Mouse (Mus musculus): ENCODE measurements at regions not wholly inside any gene's neighbourhood (a gene's known extent, or its start where the extent isn't known, plus 50 kb on each side); places are given as distances from the start of the nearest gene placed in this dataset.

DNA sequence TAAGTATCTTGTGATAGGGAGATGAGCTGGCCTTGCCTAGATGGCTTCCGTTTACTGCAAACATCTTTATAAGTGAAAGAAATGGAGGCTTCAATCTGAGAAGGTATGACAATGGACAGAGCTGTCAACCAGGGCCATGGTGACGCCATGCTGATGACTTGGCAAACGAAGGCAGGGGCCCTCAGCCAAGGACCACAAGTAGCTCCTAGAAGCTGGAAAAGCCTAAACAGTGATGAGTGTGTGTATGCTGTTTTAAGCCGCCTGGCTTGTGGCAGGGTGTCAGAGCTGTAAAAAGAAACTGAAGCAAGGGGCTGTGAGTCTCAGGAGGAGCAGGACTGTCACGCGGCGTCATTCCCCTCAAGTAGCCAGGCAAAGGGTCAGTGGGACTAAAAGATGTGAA is 116.4 kb upstream of the Top1 start:
- no peak for TF ChIP-seq POLR2A (IDR thresholded peaks at IDR 0.05; ENCODE audit: borderline replicate concordance, extremely low read depth, insufficient read depth, insufficient read length)
- Histone ChIP-seq H3K36me3 (ENCODE audit: control insufficient read depth, insufficient read depth, low read length) (no peaks in the 10 kb centered on the region), H3K4me1 (ENCODE audit: control insufficient read depth, insufficient read depth, low read length) (peaks cover 10% of the 10 kb centered on the region), H3K4me3 (replicated peaks; ENCODE audit: low read length) (no peak overlapping the region), H3K9ac (ENCODE audit: low read depth, low read length, severe bottlenecking) (no peak overlapping the region), H3K9me3 (ENCODE audit: control insufficient read depth, low read length) (no peaks in the 10 kb centered on the region), H3K27me3 (ENCODE audit: control insufficient read depth, insufficient read depth, low read length) (no peaks in the 10 kb centered on the region), H3K27ac (replicated peaks; ENCODE audit: low read depth, low read length) (no peak overlapping the region), H3K4me2 (replicated peaks; ENCODE audit: low read depth, low read length, severe bottlenecking) (no peak overlapping the region)
- 59% methylated on average over 7 of the region's 7 CpGs for WGBS
- ATAC-seq (ENCODE audit: low FRiP score, low read depth): no peak
- no peak for DNase-seq (ENCODE audit: low spot score)

DNA sequence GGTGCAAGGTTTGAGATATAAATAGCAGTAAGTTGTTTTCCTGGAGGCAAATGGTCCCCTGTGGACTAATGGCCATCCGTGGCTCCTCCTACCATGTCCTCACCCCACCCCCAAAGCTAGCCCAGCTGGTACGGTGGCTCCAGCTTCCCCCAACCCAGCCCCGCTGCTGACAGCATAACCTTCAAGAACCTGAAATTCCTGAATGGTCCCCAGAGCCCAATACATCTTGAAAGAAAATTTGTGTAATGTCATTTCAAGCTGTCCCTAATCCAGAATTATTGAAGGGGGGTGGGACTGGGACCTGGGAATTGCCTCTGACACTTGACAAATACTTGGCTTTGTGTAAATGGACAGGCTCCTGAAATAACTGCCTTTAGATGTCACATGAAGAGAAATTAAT is 115.3 kb upstream of the Top1 start:
- Histone ChIP-seq H3K9ac (ENCODE audit: low read depth, low read length, severe bottlenecking) (no peak overlapping the region), H3K4me2 (replicated peaks; ENCODE audit: low read depth, low read length, severe bottlenecking) (no peak overlapping the region), H3K27me3 (ENCODE audit: control insufficient read depth, insufficient read depth, low read length) (no peaks in the 10 kb centered on the region), H3K9me3 (ENCODE audit: control insufficient read depth, low read length) (no peaks in the 10 kb centered on the region), H3K4me1 (ENCODE audit: control insufficient read depth, insufficient read depth, low read length) (peaks cover 10% of the 10 kb centered on the region), H3K27ac (replicated peaks; ENCODE audit: low read depth, low read length) (no peak overlapping the region), H3K36me3 (ENCODE audit: control insufficient read depth, insufficient read depth, low read length) (no peaks in the 10 kb centered on the region), H3K4me3 (replicated peaks; ENCODE audit: low read length) (no peak overlapping the region)
- ATAC-seq (ENCODE audit: low FRiP score, low read depth) (peak; percentile 41; the same call in 1 of the 2 replicates), DNase-seq (ENCODE audit: low spot score) (peak; percentile 41)
- no peak for TF ChIP-seq POLR2A (IDR thresholded peaks at IDR 0.05; ENCODE audit: borderline replicate concordance, extremely low read depth, insufficient read depth, insufficient read length)
- 15% methylated on average over 3 of the region's 3 CpGs for WGBS

- no peak for TF ChIP-seq POLR2A (IDR thresholded peaks at IDR 0.05; ENCODE audit: borderline replicate concordance, extremely low read depth, insufficient read depth, insufficient read length)
- H3K9me3 ChIP-seq (ENCODE audit: control insufficient read depth, low read length): no peaks in the 10 kb centered on the region
- no peaks in the 10 kb centered on the region for H3K4me1 ChIP-seq (ENCODE audit: control insufficient read depth, insufficient read depth, low read length)
- H3K9ac ChIP-seq (ENCODE audit: low read depth, low read length, severe bottlenecking): no peak overlapping the region
- 28% methylated on average over 8 of the region's 8 CpGs for WGBS
- DNase-seq (ENCODE audit: low spot score) (no peak), ATAC-seq (ENCODE audit: low FRiP score, low read depth) (no peak)
- no peaks in the 10 kb centered on the region for H3K36me3 ChIP-seq (ENCODE audit: control insufficient read depth, insufficient read depth, low read length)
- no peak overlapping the region for H3K4me3 ChIP-seq (replicated peaks; ENCODE audit: low read length)
- no peak overlapping the region for H3K4me2 ChIP-seq (replicated peaks; ENCODE audit: low read depth, low read length, severe bottlenecking)
- no peaks in the 10 kb centered on the region for H3K27me3 ChIP-seq (ENCODE audit: control insufficient read depth, insufficient read depth, low read length)
- H3K27ac ChIP-seq (replicated peaks; ENCODE audit: low read depth, low read length): no peak overlapping the region
Observed at GRCm38 (mm10) chr2:160537319-160537719, 108.4 kb upstream of the Top1 start.

- DNase-seq (ENCODE audit: low spot score) (no peak), ATAC-seq (ENCODE audit: low FRiP score, low read depth) (no peak)
- H3K4me1 ChIP-seq (ENCODE audit: control insufficient read depth, insufficient read depth, low read length): no peaks in the 10 kb centered on the region; the same call in 1 of the 2 replicates
- H3K4me3 ChIP-seq (replicated peaks; ENCODE audit: low read length): no peak overlapping the region
- TF ChIP-seq POLR2A (IDR thresholded peaks at IDR 0.05; ENCODE audit: borderline replicate concordance, extremely low read depth, insufficient read depth, insufficient read length): no peak
- H3K9ac ChIP-seq (ENCODE audit: low read depth, low read length, severe bottlenecking): no peak overlapping the region
- WGBS: 11% methylated on average over 4 of the region's 4 CpGs
- no peak overlapping the region for H3K27ac ChIP-seq (replicated peaks; ENCODE audit: low read depth, low read length)
- no peaks in the 10 kb centered on the region for H3K9me3 ChIP-seq (ENCODE audit: control insufficient read depth, low read length)
- H3K36me3 ChIP-seq (ENCODE audit: control insufficient read depth, insufficient read depth, low read length): no peaks in the 10 kb centered on the region
- no peaks in the 10 kb centered on the region for H3K27me3 ChIP-seq (ENCODE audit: control insufficient read depth, insufficient read depth, low read length)
- no peak overlapping the region for H3K4me2 ChIP-seq (replicated peaks; ENCODE audit: low read depth, low read length, severe bottlenecking)
Observed at GRCm38 (mm10) chr2:160545527-160545926, 100.2 kb upstream of the Top1 start.

DNA sequence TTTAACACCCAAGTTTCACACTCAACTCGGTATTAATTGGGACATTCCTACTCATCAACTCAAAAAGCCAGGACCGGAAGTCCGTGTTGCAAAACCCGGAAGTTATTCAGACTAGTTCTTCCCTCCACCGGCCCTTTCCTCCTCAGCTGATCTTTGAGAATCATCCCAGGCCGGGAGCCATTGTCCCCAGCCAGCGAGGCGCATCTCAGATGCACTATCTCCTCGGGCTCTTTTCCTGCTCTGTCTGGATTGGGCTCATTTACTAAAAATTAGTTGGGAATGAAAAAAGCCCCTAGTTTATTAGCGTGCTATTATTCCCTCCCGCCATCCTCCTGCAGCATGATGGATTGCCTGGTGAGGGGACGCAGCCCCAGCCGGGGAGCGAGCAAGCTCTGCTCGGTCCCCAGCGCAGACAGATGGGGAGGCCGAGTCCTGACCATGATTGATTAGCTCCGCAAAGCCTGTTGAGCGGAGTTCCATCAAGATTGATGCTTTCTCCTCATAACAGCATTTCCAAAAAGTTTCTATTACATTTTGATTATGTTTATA is 93.5 kb upstream of the Top1 start:
- Histone ChIP-seq H3K4me3 (replicated peaks; ENCODE audit: low read length) (no peak overlapping the region), H3K4me1 (ENCODE audit: control insufficient read depth, insufficient read depth, low read length) (no peaks in the 10 kb centered on the region), H3K9ac (ENCODE audit: low read depth, low read length, severe bottlenecking) (no peak overlapping the region), H3K27ac (replicated peaks; ENCODE audit: low read depth, low read length) (no peak overlapping the region), H3K27me3 (ENCODE audit: control insufficient read depth, insufficient read depth, low read length) (no peaks in the 10 kb centered on the region), H3K9me3 (ENCODE audit: control insufficient read depth, low read length) (no peaks in the 10 kb centered on the region), H3K36me3 (ENCODE audit: control insufficient read depth, insufficient read depth, low read length) (no peaks in the 10 kb centered on the region), H3K4me2 (replicated peaks; ENCODE audit: low read depth, low read length, severe bottlenecking) (no peak overlapping the region)
- DNase-seq (ENCODE audit: low spot score): no peak
- ATAC-seq (ENCODE audit: low FRiP score, low read depth): no peak
- WGBS: 58% methylated on average over 19 of the region's 19 CpGs
- no peak for TF ChIP-seq POLR2A (IDR thresholded peaks at IDR 0.05; ENCODE audit: borderline replicate concordance, extremely low read depth, insufficient read depth, insufficient read length)

- 68% methylated on average over 14 of the region's 14 CpGs for WGBS
- H3K4me2 ChIP-seq (replicated peaks; ENCODE audit: low read depth, low read length, severe bottlenecking): no peak overlapping the region
- H3K27ac ChIP-seq (replicated peaks; ENCODE audit: low read depth, low read length): no peak overlapping the region
- H3K27me3 ChIP-seq (ENCODE audit: control insufficient read depth, insufficient read depth, low read length): no peaks in the 10 kb centered on the region
- ATAC-seq (ENCODE audit: low FRiP score, low read depth): no peak
- H3K9me3 ChIP-seq (ENCODE audit: control insufficient read depth, low read length): no peaks in the 10 kb centered on the region
- H3K36me3 ChIP-seq (ENCODE audit: control insufficient read depth, insufficient read depth, low read length): no peaks in the 10 kb centered on the region
- no peaks in the 10 kb centered on the region for H3K4me1 ChIP-seq (ENCODE audit: control insufficient read depth, insufficient read depth, low read length)
- no peak overlapping the region for H3K9ac ChIP-seq (ENCODE audit: low read depth, low read length, severe bottlenecking)
- no peak for DNase-seq (ENCODE audit: low spot score)
- no peak overlapping the region for H3K4me3 ChIP-seq (replicated peaks; ENCODE audit: low read length)
- no peak for TF ChIP-seq POLR2A (IDR thresholded peaks at IDR 0.05; ENCODE audit: borderline replicate concordance, extremely low read depth, insufficient read depth, insufficient read length)
Observed at GRCm38 (mm10) chr2:160561711-160562110, 84.0 kb upstream of the Top1 start.
